Mouse (Mus musculus) lung, embryonic 14.5 days (tissue): ENCODE data around the gene Hey2. TPM values are rescaled to one million over a fixed set of nuclear protein-coding genes. Genes with fewer than 3 reads are reported as not detected.

Experiments
- ATAC-seq: fragments of 200-750 bp; cut with Nextera tagmentation; 2 replicates; pipeline ENCODE4 v1.8.0; 2017; ENCODE audit warnings: mild to moderate bottlenecking, moderate TSS enrichment, moderate library complexity; ENCODE audit not compliant: insufficient read depth
- DNase-seq: peaks from one replicate; pipeline ENCODE4 v3.0.0-alpha.2; 2015
- H3K27ac ChIP-seq: fragments of 300-500 bp; sonication (generic); 2 replicates; pipeline ENCODE4 v1.5.1; 2014; ENCODE audit warnings: low read depth, mild to moderate bottlenecking, moderate library complexity
- H3K27me3 ChIP-seq: fragments of 300-500 bp; sonication (generic); 2 replicates; pipeline ENCODE4 v1.6.1; 2014; ENCODE audit warnings: low read length, control low read depth; ENCODE audit not compliant: insufficient read depth
- H3K36me3 ChIP-seq: fragments of 300-500 bp; sonication (generic); 2 replicates; pipeline ENCODE4 v1.6.1; 2014; ENCODE audit warnings: control low read depth; ENCODE audit not compliant: insufficient read depth
- H3K4me1 ChIP-seq: fragments of 300-500 bp; sonication (generic); 2 replicates; pipeline ENCODE4 v1.6.1; 2014; ENCODE audit warnings: antibody characterized with exemption, control low read depth; ENCODE audit not compliant: insufficient read depth
- H3K4me2 ChIP-seq: fragments of 300-500 bp; sonication (generic); 2 replicates; pipeline ENCODE4 v1.6.1; 2014; ENCODE audit warnings: mild to moderate bottlenecking
- H3K4me3 ChIP-seq: fragments of 300-500 bp; sonication (generic); 2 replicates; pipeline ENCODE4 v1.5.1; 2014; ENCODE audit warnings: low read depth, low read length
- H3K9ac ChIP-seq: fragments of 300-500 bp; sonication (generic); 2 replicates; pipeline ENCODE4 v1.6.1; 2014
- H3K9me3 ChIP-seq: fragments of 300-500 bp; sonication (generic); 2 replicates; pipeline ENCODE4 v1.6.1; 2016; ENCODE audit warnings: low read depth, low read length, control low read depth
- CTCF ChIP-seq: IDR thresholded peaks from 2 replicates; pipeline ENCODE4 v1.5.1; 2016; ENCODE audit warnings: antibody characterized with exemption, low read depth
- WGBS: fragments of 180-500 bp; shearing (Covaris S2); extraction: QIAGEN DNeasy Blood & Tissue Kit; methylation state at CpG from one replicate; pipeline ENCODE4 v1.1.7; 2014; 5-methylcytosine and 5-hydroxymethylcytosine counted together
- polyA plus RNA-seq: library from polyadenylated mRNA; unstranded; fragments of >200 nt; fragmentation: Nextera tagmentation; extraction: Ambion mirVana; gene quantifications from 2 replicates; pipeline ENCODE4 v1.2.1, GENCODE M21; 2014

The Hey2 gene
- polyA plus RNA-seq, 1 experiment from 2014 or later, result 2.2 TPM

- Histone ChIP-seq H3K9me3 (no peaks in the 10 kb centered on the region), H3K4me2 (no peak overlapping the region), H3K9ac (no peak overlapping the region), H3K4me1 (no peaks in the 10 kb centered on the region), H3K27me3 (no peaks in the 10 kb centered on the region), H3K4me3 (no peak overlapping the region), H3K27ac (no peak overlapping the region), H3K36me3 (0 out of 2 replicates have a peak, but pooled peaks cover 4% of the 10 kb centered on the region)
- 98% methylated on average over 5 of the region's 5 CpGs for WGBS
- no peak for ATAC-seq
- no peak for DNase-seq
- no peak for TF ChIP-seq CTCF
Measured at GRCm38 (mm10) chr10:30789521-30789920, 53.1 kb downstream of the Hey2 start.

- WGBS, result 87% methylated on average over 1 of the region's 1 CpGs
- no peak for DNase-seq
- Histone ChIP-seq H3K36me3 (no peaks in the 10 kb centered on the region), H3K4me1 (no peaks in the 10 kb centered on the region), H3K9ac (no peak overlapping the region), H3K9me3 (no peaks in the 10 kb centered on the region), H3K4me3 (no peak overlapping the region), H3K4me2 (no peak overlapping the region), H3K27ac (no peak overlapping the region), H3K27me3 (no peaks in the 10 kb centered on the region)
- no peak for TF ChIP-seq CTCF
- ATAC-seq, result no peak
Measured at GRCm38 (mm10) chr10:30788340-30788721, 54.3 kb downstream of the Hey2 start.

- no peaks in the 10 kb centered on the region for H3K27me3 ChIP-seq
- H3K4me2 ChIP-seq, result no peak overlapping the region
- ATAC-seq (no peak), DNase-seq (no peak)
- H3K4me3 ChIP-seq, result no peak overlapping the region
- H3K9me3 ChIP-seq, result no peaks in the 10 kb centered on the region
- H3K9ac ChIP-seq, result no peak overlapping the region
- 59% methylated on average over 3 of the region's 3 CpGs for WGBS
- H3K27ac ChIP-seq, result no peak overlapping the region
- no peaks in the 10 kb centered on the region for H3K4me1 ChIP-seq
- TF ChIP-seq CTCF, result no peak
- H3K36me3 ChIP-seq, result no peaks in the 10 kb centered on the region
Measured at GRCm38 (mm10) chr10:30787684-30788339, 54.8 kb downstream of the Hey2 start.

GRCm38 (mm10) chr10:30786103-30786754 lies 56.4 kb downstream of the Hey2 start:
- H3K4me2 ChIP-seq, result no peak overlapping the region
- H3K9me3 ChIP-seq, result no peaks in the 10 kb centered on the region
- DNase-seq, result no peak
- no peak for ATAC-seq
- H3K4me1 ChIP-seq, result no peaks in the 10 kb centered on the region
- no peak overlapping the region for H3K27ac ChIP-seq
- H3K36me3 ChIP-seq, result no peaks in the 10 kb centered on the region
- H3K27me3 ChIP-seq, result no peaks in the 10 kb centered on the region
- H3K9ac ChIP-seq, result no peak overlapping the region
- no peak overlapping the region for H3K4me3 ChIP-seq
- TF ChIP-seq CTCF, result no peak
- WGBS, result 77% methylated on average over 5 of the region's 5 CpGs

Other genes starting within 250 kb of the Hey2 start
- 28.5 and 30.1 TPM in 2 replicates for gene Trmt11, start 242.1 kb downstream of the Hey2 start, polyA plus RNA-seq
- 21.5 and 22.8 TPM in 2 replicates for gene Hint3, start 213.2 kb downstream of the Hey2 start, polyA plus RNA-seq
- 10.7 and 11.5 TPM in 2 replicates for gene Ncoa7, start 39.5 kb downstream of the Hey2 start, polyA plus RNA-seq